Mouse (Mus musculus) lung, adult 2 months (tissue): ENCODE measurements around the gene Gm26620.

Source experiments
- CTCF ChIP-seq: fragments of 200-500 bp; IDR thresholded peaks from 2 replicates; pipeline ENCODE4 v1.5.1; 2011; ENCODE audit warnings: mild to moderate bottlenecking, low read length, control low read depth; ENCODE audit not compliant: insufficient read depth
- POLR2A ChIP-seq: fragments of 200-500 bp; IDR thresholded peaks from 2 replicates; pipeline ENCODE4 v1.6.1; 2011; ENCODE audit warnings: low read depth, mild to moderate bottlenecking, control low read depth, low read length, borderline replicate concordance; ENCODE audit errors: extremely low read depth

GRCm38 (mm10) chr1:170876906-170877305, 8.0 kb upstream of the Gm26620 start:
- no peak for TF ChIP-seq CTCF
- no peak for TF ChIP-seq POLR2A
